Mouse (Mus musculus) heart, postnatal 4 days (tissue): Measurements from ENCODE around the gene Gm10488. TPM values are rescaled to one million over a fixed set of nuclear protein-coding genes. Genes with fewer than 3 reads are reported as not detected.
"Not testable (repeated sequence)": the region's sequence is repeated elsewhere in the genome, so short reads cannot be mapped to it uniquely, and the experiment has no call there.

Source experiments
- DNase-seq: peaks from one replicate; pipeline ENCODE4 v3.0.0; 2021
- microRNA-seq, 2 experiments: library from miRNA; unstranded; fragments of <30 nt; microRNA quantifications; one replicate each; pipeline ENCODE4 v1.2.0; 2021 to 2022
- total RNA-seq, 2 experiments: library from RNA; stranded (reverse); gene quantifications; 2 replicates each; pipeline ENCODE4 v1.2.3; 2021

Gene Gm10488
- total RNA-seq: not detected

DNA sequence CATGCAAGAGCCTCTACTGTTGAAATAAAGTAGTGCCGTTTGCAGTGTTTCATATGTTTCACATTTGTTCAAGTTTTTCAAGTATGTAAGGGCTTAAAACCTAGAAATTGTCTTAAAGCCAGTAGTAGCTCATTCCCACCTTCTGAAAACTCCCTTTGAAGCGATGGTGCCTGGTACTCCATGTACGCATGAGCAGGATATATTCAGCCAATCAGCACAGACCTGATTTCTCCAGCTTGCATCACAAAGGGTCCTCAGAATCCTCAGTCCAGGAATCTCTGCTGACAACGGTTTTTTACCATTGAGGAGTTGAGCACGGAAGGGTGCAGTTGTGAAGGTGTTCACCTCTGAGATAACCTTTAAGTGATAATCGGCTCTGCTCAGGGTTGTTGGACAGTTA, at the start of gene Gm10488:
Gm10488 (plus strand) TSS at position 301 of the 400 bp plus-strand sequence.
- DNase-seq: not testable (repeated sequence)

Small RNA genes lying within 50 kb of the gene (microRNA-seq; reads per million reads assigned to microRNA genes)
- 0 reads per million in 2 experiments for gene Gm44298
